Mouse (Mus musculus) urinary bladder, postnatal 36 days (tissue): ENCODE results near the gene Fgfr2.
"Not testable (repeated sequence)": the region's sequence is repeated elsewhere in the genome, so short reads cannot be mapped to it uniquely, and the experiment has no call there.

Experiments used
- DNase-seq, 2 experiments: peaks; one replicate each; pipeline ENCODE4 v3.0.0; 2022; ENCODE audit warnings: low spot score in 2 of 2, mixed read lengths in 1 of 2

Gene Fgfr2

DNA sequence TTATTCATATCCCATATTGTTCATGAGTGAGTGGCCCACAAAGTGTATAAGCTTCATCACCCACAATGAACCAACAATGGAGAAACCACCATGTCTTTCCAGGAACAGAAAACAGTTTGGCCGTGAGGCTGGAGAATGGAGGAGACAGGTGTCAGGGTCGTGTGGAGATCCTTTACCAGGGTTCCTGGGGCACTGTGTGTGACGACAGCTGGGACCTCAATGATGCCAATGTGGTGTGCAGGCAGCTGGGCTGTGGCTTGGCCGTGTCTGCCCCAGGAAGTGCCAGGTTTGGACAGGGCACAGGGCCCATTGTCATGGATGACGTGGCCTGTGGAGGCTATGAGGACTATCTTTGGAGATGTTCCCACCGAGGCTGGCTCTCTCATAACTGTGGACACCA, 2049.1 kb downstream of the Fgfr2 start:
- DNase-seq: not testable (repeated sequence)

DNA sequence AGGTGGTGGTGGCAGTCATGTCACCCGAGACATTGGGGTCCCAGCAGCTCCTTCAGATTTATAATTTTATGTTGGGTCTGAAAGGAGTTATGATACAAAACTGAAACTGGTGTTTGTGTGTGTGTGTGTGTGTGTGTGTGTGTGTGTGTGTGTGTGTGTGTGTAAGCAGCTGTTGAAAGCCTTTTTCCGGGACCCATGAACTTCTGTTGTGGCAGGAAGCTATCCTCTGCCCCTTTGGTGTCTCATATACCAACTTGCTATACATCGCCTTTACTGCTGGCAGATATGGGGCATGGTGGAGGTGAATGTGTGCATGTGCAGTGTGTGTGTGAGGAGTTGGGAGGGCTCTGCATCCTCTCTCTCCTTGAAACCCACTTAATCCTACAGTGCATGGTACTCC, 2049.7 kb downstream of the Fgfr2 start:
- DNase-seq: not testable (repeated sequence)

DNA sequence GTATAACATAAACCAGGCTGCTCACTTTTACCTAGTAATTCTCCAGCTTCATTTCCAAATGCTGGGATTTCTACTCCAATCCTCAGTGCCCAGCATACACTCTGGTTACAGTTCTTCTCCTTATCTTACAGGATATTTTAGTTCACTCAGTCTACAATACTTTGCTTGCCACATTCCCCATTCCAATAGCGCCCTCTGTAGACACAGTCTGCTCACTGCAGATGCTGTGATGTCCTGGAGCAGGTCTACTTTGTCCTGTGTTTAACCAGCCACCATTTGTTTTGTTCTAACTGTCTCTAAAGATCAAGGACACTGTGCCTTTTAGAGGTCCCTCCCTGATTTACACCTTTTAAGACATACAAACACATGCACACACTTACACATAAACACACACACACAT, 2055.0 kb downstream of the Fgfr2 start:
- DNase-seq: peak in 1 of 2 experiments; percentile 13

DNA sequence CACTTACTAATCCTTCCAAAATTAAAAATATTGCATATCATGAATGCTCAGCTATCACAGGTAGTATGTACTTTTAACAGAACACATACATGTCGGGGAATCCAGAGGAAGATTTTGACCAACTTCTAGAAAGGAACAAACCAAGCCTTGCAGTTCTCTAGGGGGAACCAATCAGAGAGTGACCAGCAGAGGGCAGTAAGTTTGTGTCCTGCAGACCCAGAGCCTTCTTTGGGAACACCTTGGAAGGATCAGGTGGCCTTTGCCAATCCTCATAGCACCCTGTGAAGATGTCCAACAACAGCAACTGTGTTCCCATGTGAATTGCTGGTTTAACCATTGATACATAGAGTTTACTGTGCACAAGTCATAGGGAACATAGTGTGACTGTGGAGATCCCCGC, 2060.6 kb downstream of the Fgfr2 start:
- DNase-seq: no peak

DNA sequence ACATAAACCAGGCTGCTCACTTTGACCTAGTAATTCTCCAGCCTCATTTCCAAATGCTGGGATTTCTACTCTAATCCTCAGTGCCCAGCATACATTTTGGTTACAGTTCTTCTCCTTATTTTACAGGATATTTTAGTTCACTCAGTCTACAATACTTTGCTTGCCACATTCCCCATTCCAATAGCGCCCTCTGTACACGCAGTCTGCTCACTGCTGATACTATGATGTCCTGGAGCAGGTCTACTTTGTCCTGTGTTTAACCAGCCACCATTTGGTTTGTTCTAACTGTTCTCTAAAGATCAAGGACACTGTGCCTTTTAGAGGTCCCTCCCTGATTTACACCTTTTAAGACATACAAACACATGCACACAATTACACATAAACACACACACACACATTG, 2063.3 kb downstream of the Fgfr2 start:
- not testable (repeated sequence) for DNase-seq

DNA sequence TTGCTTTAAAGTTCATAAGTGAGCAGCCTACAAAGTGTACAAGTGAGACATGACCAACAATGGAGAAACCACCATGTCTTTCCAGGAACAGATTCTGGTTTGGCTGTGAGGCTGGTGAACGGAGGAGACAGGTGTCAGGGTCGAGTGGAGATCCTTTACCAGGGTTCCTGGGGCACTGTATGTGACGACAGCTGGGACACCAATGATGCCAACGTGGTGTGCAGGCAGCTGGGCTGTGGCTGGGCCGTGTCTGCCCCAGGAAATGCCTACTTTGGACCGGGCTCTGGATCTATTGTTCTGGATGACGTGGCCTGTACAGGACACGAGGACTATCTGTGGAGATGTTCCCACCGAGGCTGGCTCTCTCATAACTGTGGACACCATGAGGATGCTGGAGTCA, 2065.2 kb downstream of the Fgfr2 start:
- DNase-seq: not testable (repeated sequence)

DNA sequence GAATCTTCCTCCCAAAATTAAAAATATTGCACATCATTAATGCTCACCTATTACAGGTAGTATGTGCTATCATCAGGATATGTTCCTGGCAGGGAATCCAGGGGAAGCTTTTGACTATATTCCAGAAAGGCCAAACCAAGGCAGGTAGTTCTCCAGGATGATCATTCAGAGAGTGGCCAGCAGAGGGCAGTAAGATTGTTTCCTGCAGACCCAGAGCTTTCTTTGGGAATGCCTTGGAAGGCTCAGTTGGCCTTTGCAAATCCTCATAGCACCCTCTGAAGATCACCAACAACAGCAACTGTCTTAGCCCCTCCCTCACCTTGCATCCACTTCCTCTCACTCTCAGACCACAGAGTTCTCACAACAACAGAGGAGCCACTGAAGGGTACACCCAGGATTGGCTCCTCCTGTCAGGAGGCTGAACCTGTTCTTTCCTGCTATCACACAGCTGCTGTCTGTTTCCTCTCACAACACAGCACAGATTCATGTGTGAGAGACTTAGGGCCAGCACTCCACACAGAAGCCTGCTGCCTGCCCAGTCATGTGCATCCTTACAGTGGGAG, 2068.3 kb downstream of the Fgfr2 start:
- no peak for DNase-seq

DNA sequence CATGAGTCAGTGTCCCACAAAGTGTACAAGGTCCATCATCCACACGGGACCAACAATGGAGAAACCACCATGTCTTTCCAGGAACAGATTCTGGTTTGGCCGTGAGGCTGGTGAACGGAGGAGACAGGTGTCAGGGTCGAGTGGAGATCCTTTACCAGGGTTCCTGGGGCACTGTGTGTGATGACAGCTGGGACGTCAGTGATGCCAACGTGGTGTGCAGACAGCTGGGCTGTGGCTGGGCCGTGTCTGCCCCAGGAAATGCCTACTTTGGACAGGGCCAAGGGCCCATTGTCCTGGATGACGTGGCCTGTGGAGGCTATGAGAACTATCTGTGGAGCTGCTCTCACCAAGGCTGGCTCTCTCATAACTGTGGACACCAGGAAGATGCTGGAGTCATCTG, 2073.3 kb downstream of the Fgfr2 start:
- not testable (repeated sequence) for DNase-seq

DNA sequence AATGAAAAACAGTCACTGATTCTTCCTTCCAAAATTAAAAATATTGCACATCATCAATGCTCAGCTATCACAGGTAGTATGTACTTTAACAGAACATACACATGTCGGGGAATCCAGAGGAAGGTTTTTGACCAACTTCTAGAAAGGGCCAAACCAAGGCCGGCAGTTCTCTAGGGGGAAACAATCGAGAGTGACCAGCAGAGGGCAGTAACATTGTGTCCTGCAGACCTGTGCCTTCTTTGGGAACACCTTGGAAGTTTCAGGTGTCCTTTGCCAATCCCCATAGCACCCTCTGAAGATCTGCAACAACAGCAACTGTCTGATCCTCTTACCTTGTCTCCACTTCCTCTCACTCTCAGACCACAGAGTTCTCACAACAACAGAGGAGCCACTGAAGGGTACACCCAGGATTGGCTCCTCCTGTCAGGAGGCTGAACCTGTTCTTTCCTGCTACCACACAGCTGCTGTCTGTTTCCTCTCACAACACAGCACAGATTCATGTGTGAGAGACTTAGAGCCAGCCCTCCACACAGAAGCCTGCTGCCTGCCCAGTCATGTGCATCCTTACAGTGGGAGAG, 2077.8 kb downstream of the Fgfr2 start:
- not testable (repeated sequence) for DNase-seq

DNA sequence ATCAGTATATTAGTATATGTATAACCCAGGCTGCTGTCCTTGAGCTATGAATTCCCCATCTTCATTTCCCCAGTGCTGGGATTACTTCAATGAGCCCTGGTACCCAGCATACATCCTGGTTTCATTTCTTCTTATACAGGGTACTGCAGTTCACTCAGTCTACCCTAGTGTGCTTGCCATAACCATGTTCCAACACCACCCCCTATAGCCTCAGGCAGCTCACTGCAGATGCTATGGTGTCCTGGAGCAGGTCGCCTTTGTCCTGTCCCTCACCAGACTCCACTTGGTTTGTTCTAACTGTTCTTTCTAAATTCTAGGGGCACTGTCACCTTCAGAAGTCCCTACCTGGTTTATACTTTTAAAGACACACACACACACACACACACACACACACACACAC, 2080.5 kb downstream of the Fgfr2 start:
- no peak for DNase-seq

DNA sequence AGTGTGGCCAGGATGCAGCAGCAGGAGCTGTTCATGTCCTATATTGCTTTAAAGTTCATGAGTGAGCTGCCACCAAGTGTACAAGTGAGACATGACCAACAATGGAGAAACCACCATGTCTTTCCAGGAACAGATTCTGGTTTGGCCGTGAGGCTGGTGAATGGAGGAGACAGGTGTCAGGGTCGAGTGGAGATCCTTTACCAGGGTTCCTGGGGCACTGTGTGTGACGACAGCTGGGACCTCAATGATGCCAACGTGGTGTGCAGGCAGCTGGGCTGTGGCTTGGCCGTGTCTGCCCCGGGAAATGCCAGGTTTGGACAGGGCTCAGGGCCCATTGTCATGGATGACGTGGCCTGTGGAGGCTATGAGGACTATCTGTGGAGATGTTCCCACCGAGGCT, 2082.4 kb downstream of the Fgfr2 start:
- DNase-seq: not testable (repeated sequence)

DNA sequence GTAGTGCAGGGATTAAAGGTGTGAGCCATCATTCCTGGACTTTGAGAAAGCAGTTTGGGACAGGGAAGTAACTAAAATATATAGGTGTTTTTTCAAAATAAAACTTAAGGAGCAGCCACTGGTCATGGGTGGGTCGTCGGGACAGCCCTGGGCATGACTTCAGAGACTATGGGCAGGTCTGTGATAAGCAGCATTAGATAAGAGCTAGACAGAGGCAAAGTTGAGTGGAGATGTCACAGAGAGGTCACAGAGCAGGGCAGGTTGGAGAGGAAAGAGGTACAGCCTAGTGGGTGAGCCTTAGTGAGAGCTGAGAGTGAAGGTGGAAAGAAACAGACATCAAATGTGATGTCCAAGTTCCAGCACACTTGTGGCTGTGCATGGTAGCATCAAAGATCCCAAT, 2086.1 kb downstream of the Fgfr2 start:
- DNase-seq: no peak

DNA sequence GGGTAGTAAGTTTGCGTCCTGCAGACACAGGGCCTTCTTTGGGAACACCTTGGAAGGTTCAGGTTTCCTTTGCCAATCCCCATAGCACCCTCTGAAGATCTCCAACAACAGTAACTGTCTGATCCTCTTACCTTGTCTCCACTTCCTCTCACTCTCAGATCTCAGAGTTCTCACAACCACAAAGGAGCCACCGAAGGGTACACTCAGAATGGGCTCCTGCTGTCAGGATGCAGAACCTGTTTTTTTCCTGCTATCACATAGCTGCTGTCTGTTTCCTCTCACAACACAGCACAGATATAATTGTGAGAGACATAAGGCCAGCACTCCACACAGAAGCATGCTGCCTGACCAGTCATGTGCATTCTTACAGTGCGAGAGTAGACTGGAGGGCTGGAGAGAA, 2086.8 kb downstream of the Fgfr2 start:
- DNase-seq: no peak

DNA sequence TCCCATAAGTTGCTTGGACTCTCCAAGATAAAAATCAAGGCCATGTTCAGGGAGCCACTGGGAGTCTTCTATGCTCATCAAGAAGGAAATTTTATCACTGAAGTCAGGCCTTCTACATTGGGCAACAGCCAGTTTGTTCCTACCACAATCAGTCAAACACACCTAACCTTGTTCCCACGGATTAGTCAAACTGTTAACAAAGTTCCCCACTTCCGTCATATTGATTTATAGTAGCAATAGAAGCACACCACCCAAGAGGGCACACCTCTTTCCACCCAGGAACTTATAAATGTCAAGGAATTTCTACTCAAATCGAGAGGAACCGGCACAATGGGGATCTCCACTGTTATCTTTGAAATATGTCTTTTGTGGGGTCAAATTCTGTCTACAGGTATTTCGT, 2091.4 kb downstream of the Fgfr2 start, which contains the start of gene Dmbt1:
Dmbt1 (plus strand) TSS at position 299 of the 400 bp plus-strand sequence.
- no peak for DNase-seq

DNA sequence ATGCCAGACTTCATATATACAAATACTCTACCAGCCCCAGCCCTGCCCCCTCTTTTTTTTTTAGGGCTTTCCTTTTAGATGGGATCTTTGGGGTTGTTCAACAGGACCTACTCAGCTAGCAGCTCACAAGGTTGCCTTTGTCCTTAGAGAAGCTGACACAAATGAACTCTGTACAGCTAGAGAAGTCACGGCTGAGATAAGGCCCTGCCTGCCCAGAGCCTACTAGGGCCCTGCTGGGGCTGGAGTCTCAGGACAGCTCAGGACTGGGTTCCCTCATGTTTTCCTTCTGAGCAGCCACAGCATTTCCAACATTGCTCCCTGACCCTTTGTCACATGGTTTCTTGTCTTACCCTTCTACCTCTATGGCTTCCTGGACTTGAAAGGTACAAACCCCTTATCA, 2095.6 kb downstream of the Fgfr2 start:
- no peak for DNase-seq

DNA sequence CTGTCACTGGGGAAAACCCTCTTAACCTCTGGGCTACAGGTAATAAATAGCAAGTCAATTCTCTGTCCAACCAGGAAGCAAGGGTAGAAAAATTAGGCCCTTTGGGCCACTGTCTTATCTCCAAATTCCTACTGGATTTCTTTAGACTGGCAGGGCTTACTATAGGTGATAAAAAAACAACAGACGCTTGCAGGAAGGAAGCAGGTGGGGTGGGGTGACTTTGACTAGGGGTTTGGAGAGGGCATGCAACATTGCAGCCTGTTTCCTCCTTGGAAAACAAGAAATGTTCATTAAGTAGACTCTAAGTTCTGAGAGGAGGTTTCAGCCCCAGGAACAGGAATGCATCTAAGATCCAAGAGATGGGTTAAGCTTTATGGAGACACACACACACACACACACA, 2098.3 kb downstream of the Fgfr2 start:
- DNase-seq: no peak

DNA sequence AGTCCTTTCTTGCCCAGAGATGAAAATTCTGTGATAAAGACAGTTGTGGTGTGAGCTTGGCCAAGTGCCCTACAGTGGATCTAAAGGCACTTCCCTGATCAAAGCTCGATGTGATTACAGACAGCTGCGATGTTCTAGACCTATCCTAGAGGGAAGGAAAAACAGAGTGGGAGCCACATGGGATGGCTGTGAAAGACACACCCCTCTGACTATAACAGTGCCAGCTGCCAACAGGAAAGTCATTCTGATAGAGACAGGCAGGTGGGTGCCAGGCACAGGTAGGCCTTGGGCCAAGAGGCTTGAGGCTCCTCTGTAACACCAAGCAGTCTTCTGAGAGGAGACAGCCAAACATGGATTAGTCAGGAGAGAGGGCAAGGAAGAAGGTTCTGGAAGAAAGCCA, 2104.0 kb downstream of the Fgfr2 start:
- no peak for DNase-seq

DNA sequence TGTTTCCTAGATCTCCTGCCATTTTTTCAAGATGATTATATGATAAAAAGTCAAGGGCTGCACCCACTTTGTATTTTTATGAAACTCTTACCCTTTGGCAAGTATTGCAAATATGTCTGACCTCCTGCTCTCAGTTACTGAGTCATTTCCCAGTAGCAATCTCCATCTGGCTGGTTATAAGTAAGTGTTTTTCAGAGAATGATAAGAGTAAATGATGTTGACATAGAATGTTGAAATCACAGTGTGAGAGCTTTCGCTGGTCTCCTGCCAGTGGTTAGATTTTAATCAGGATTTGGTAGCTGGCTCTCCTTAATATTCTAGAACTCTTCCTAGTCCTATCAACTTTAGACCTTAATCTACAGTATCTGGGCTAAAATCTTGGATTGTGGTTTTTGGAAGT, 2111.2 kb downstream of the Fgfr2 start:
- DNase-seq: peak; percentile 11 to 46

DNA sequence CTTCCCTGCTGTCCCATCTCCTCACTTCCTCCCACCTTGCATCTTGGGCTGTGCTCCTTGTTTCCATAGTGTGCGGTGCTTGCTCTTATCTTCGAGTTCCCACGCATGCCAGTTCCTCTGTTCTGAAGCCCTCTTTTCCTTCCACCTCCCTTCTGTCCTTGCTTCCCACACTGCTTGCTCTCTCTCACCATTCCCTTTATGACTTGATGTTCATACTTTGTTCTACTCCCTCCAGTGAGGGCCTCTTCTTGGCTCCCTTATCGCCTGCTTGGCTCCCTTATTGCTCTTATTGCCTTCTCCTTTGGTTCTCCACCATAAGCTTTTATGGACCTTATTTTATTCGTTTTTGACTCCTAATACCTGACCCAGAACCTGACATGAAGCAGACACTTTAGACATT, 2114.0 kb downstream of the Fgfr2 start:
- no peak for DNase-seq

DNA sequence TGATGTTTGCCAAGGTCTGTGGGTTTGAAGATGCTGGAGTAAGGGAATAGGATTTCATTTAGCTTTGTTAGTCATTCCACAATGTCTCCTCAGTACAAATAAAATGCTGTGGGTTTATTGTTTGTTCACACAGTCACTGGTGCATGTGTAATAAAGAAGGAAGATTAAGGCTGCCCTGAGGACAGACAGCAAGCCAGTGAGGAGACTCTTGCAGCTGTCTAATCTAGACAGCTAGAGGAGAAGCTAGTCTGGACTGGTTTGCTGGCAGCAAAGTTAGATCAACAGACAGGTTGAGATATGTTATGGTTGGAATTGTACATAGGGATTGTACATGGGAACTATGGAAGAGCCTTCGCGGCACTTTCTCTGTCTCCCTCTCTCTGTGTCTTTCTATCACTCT, 2115.9 kb downstream of the Fgfr2 start:
- DNase-seq: no peak

DNA sequence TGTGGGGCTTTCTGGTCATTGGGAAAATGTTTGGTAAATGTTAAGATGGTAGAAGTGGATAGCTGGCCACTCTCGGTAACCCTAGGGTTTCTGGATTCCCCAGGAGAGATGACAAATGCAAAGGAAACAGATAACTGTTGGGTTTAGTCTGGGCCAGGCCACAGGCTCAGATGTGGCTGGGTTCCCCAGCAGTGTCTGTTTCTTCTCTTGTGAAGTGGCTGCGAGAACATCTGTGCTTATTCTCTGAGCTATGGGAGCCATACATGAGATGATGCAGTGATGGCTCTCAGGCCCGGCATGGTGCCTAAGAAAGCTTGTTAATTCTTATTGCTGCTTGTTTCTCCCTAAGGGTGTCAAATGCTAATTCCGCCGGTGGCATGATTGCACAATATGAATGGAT, 2119.1 kb downstream of the Fgfr2 start:
- no peak for DNase-seq

DNA sequence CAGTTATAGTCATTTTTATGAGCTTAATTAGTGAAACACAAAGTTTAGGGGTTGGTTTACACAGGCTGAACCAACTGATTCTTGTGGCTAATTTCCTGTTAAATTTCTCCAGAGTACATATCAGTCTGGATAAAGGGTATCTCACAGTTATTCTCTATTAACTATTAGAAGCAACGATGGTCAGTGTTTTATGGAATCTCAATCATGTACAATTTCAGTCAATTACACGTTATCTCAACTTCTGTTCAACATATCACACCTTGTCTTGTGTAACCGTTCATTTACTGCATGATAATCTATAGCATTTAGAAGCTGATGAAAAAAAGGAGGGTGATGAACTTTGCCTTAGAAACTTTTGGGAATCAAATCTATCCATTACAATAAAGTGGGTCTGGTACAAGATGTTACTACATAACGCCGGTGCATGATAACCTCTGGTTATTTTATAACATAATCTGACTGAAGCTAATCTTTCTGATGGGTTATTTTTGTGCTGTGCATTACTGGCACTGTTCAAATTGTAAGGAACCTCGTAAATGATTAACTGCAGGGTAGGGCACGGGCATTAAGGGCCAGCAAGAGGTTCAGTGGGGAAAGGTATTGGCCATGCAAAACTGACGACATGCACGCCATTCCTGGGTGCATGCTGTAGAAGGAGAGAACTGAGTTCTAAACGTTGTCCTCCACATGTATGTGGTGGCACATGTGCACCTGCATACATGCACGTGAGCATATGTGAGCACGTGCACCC, 2121.0 kb downstream of the Fgfr2 start:
- no peak for DNase-seq

DNA sequence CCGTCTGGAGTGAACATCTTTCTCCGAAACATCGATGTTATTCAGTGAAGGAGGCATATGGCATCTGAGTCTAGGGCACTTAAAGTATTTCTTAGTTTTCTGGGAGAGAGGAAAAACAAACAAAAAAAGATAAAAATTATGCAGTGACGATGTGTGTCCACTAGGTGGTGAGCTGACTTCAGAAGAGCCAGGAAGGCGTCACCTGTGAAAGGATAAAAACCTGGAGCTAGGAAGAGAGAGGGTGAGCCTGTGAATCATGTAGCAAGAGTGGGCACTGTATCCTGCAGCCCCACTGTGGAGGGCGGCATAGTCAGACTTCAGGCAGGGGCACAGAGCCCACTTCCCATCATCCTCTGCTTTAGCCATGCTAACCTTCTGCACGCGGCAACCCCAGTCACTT, 2129.2 kb downstream of the Fgfr2 start:
- no peak for DNase-seq
